Mouse (Mus musculus): ENCODE results near the gene Gjc2.
"Not testable (repeated sequence)": the region's sequence is repeated elsewhere in the genome, so short reads cannot be mapped to it uniquely, and the experiment has no call there.

DNA sequence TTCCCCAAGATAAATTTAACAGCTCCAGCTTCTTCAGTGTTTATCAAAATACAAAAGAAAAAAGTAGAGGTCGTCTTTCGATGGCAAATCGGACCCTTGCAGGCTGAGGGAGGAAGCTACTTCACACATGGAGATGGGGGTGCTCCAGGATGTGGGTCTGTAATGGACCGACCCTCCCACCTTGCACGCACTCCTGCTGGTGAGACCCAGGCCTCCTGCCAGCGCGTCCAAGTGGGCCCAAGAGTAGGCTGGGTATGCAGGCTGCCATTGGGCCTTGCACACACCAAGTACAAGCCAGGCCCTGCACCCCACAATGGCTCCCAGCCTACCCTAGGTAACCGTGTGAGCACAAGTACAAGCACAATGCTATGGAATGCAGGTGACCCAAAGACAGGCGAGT lies 28.5 kb upstream of the Gjc2 start:
- TF ChIP-seq GATA2 (IDR thresholded peaks at IDR 0.05; ENCODE audit: borderline replicate concordance, low read depth, low read length); CTCF (IDR thresholded peaks at IDR 0.05; ENCODE audit: low read depth, low read length); TAL1 (conservative IDR thresholded peaks at IDR 0.05; ENCODE audit: low read depth, low read length); GATA1 (IDR thresholded peaks at IDR 0.05; ENCODE audit: borderline replicate concordance, low read length); POLR2AphosphoS5 (IDR thresholded peaks at IDR 0.05; ENCODE audit: insufficient replicate concordance, low read depth, low read length): not testable (repeated sequence)

All from G1E (cell line).